Mouse (Mus musculus): Measurements from ENCODE around the gene Tmem160. TPM values are rescaled to one million over a fixed set of nuclear protein-coding genes. Genes with fewer than 3 reads are reported as not detected.

Gene Tmem160
- 131 TPM for polyA plus RNA-seq (2012; fragmentation: generic; extraction: Trizol)

- Histone ChIP-seq H3K4me2 (ENCODE audit: low read depth) (peak within 1 kb of the TSS; percentile 92), H3K4me3 (peak within 1 kb of the TSS; percentile 43), H3ac (ENCODE audit: control insufficient read depth, insufficient read length) (peak within 1 kb of the TSS; percentile 22), H3K36me3 (ENCODE audit: control insufficient read depth, insufficient read depth) (no peaks in the 10 kb centered on the region), H3K79me2 (ENCODE audit: control insufficient read depth, insufficient read depth) (no peaks in the 10 kb centered on the region), H3K27me3 (ENCODE audit: control insufficient read depth, insufficient read depth, insufficient read length) (no peaks in the 10 kb centered on the region)
- TF ChIP-seq POLR2A (IDR thresholded peaks at IDR 0.05; ENCODE audit: insufficient read length, low read depth) (peak; percentile 39), MYOG (IDR thresholded peaks at IDR 0.05; ENCODE audit: control insufficient read depth in 1 of 3, insufficient read depth in 1 of 3, insufficient read length in 2 of 3, low read depth in 2 of 3) (no peak)
These were observed at the start of gene Tmem160 for GRCm38 (mm10) chr7:16452587-16453073. TSS of gene Tmem160 (plus strand) at chr7:16452779.

- Histone ChIP-seq H3K79me2 (ENCODE audit: control insufficient read depth, insufficient read depth) (peaks cover 54% of the 10 kb centered on the region), H3K27me3 (ENCODE audit: control insufficient read depth, insufficient read depth, insufficient read length) (no peaks in the 10 kb centered on the region), H3K4me3 (peak overlapping the region; percentile 98), H3ac (ENCODE audit: control insufficient read depth, insufficient read length) (no peak overlapping the region), H3K4me2 (ENCODE audit: low read depth) (peak overlapping the region; percentile 87), H3K36me3 (ENCODE audit: control insufficient read depth, insufficient read depth) (no peaks in the 10 kb centered on the region)
- peak; percentile 49 for TF ChIP-seq POLR2A (IDR thresholded peaks at IDR 0.05; ENCODE audit: insufficient read length, low read depth)
- peak; percentile 30 for TF ChIP-seq MAX (IDR thresholded peaks at IDR 0.05; ENCODE audit: low read depth)
- no peak for TF ChIP-seq E2F4 (IDR thresholded peaks at IDR 0.05; ENCODE audit: insufficient read depth)
- no peak for TF ChIP-seq USF1 (IDR thresholded peaks at IDR 0.05; ENCODE audit: low read depth)
- peak; percentile 79 for TF ChIP-seq POLR2AphosphoS2 (IDR thresholded peaks at IDR 0.05; ENCODE audit: insufficient read length, low read depth)
These were observed 49.3 kb upstream of the Tmem160 start for GRCm38 (mm10) chr7:16402968-16403948.

GRCm38 (mm10) chr7:16404315-16405072 lies 48.1 kb upstream of the Tmem160 start:
- H3K27me3 ChIP-seq (ENCODE audit: control insufficient read depth, insufficient read depth, insufficient read length) = no peaks in the 10 kb centered on the region
- H3K36me3 ChIP-seq (ENCODE audit: control insufficient read depth, insufficient read depth) = no peaks in the 10 kb centered on the region
- H3ac ChIP-seq (ENCODE audit: control insufficient read depth, insufficient read length) = no peak overlapping the region
- H3K4me3 ChIP-seq = peak overlapping the region; percentile 98
- TF ChIP-seq MYOD1 (IDR thresholded peaks at IDR 0.05; ENCODE audit: control insufficient read depth in 1 of 3, insufficient read length in 2 of 3, low read depth in 2 of 3) (no peak), E2F4 (IDR thresholded peaks at IDR 0.05; ENCODE audit: insufficient read depth) (no peak), SRF (IDR thresholded peaks at IDR 0.05; ENCODE audit: control insufficient read depth, insufficient read length, low read depth) (no peak), USF1 (IDR thresholded peaks at IDR 0.05; ENCODE audit: low read depth) (no peak), CEBPB (IDR thresholded peaks at IDR 0.05; ENCODE audit: insufficient read depth, poor library complexity, severe bottlenecking) (no peak), POLR2AphosphoS2 (IDR thresholded peaks at IDR 0.05; ENCODE audit: insufficient read length, low read depth) (no peak), TCF12 (IDR thresholded peaks at IDR 0.05; ENCODE audit: insufficient read depth, poor library complexity, severe bottlenecking) (no peak), MYOG (IDR thresholded peaks at IDR 0.05; ENCODE audit: control insufficient read depth in 1 of 3, insufficient read depth in 1 of 3, insufficient read length in 2 of 3, low read depth in 2 of 3) (no peak), TCF3 (IDR thresholded peaks at IDR 0.05; ENCODE audit: insufficient read length, low read depth) (no peak), REST (IDR thresholded peaks at IDR 0.05; ENCODE audit: insufficient read depth, insufficient read length) (no peak), POLR2A (IDR thresholded peaks at IDR 0.05; ENCODE audit: insufficient read length, low read depth) (no peak)
- H3K79me2 ChIP-seq (ENCODE audit: control insufficient read depth, insufficient read depth) = peaks cover 60% of the 10 kb centered on the region
- H3K4me2 ChIP-seq (ENCODE audit: low read depth) = peak overlapping the region; percentile 87

GRCm38 (mm10) chr7:16405073-16405455 lies 47.5 kb upstream of the Tmem160 start:
- H3ac ChIP-seq (ENCODE audit: control insufficient read depth, insufficient read length) = no peak overlapping the region
- peak overlapping the region; percentile 87 for H3K4me2 ChIP-seq (ENCODE audit: low read depth)
- no peaks in the 10 kb centered on the region for H3K27me3 ChIP-seq (ENCODE audit: control insufficient read depth, insufficient read depth, insufficient read length)
- TF ChIP-seq POLR2A (IDR thresholded peaks at IDR 0.05; ENCODE audit: insufficient read length, low read depth) (peak; percentile 25), USF1 (IDR thresholded peaks at IDR 0.05; ENCODE audit: low read depth) (no peak), POLR2AphosphoS2 (IDR thresholded peaks at IDR 0.05; ENCODE audit: insufficient read length, low read depth) (peak; percentile 23)
- H3K36me3 ChIP-seq (ENCODE audit: control insufficient read depth, insufficient read depth) = no peaks in the 10 kb centered on the region
- peak overlapping the region; percentile 98 for H3K4me3 ChIP-seq
- peaks cover 63% of the 10 kb centered on the region for H3K79me2 ChIP-seq (ENCODE audit: control insufficient read depth, insufficient read depth)
